Mouse (Mus musculus) CH12.LX (cell line): ENCODE data around the gene Tacc3. TPM values are rescaled to one million over a fixed set of nuclear protein-coding genes. Genes with fewer than 3 reads are reported as not detected.
A peak's percentile ranks its signal among the peaks of the same experiment; 100 is the strongest.

Experiments
- DNase-seq: peaks from one replicate; pipeline ENCODE4 v3.0.0-alpha.2; 2013; ENCODE audit errors: extremely low read depth
- H3K27ac ChIP-seq: 2 replicates; pipeline ENCODE4 v1.5.1; 2012; ENCODE audit warnings: low read depth, mild to moderate bottlenecking, control low read depth, moderate library complexity; ENCODE audit not compliant: insufficient read depth
- H3K27me3 ChIP-seq: replicated peaks from 2 replicates; pipeline ENCODE3; 2012; ENCODE audit warnings: inconsistent platforms
- H3K36me3 ChIP-seq, 2 experiments: replicated peaks in 1 of 2; 2 replicates each; pipeline versions ENCODE3 to v1.6.1; 2012; ENCODE audit warnings: inconsistent platforms in 1 of 2, low read length in 1 of 2, mild to moderate bottlenecking in 1 of 2, mixed read lengths in 1 of 2, moderate library complexity in 1 of 2; ENCODE audit not compliant: control insufficient read depth in 1 of 2, insufficient read depth in 1 of 2
- H3K4me1 ChIP-seq, 2 experiments: 2 replicates each; pipeline ENCODE4 v1.6.1; 2012; ENCODE audit warnings: inconsistent platforms in 1 of 2, moderate library complexity in 1 of 2; ENCODE audit not compliant: insufficient read depth in 2 of 2, control insufficient read depth in 1 of 2
- H3K4me2 ChIP-seq: 2 replicates; pipeline ENCODE4 v1.6.1; 2012; ENCODE audit warnings: low read depth, mild to moderate bottlenecking, control low read depth; ENCODE audit not compliant: poor library complexity, insufficient read depth, severe bottlenecking
- H3K4me3 ChIP-seq, 3 experiments: fragments of 150-350 bp in 1 of 3; sonication (generic) in 1 of 3; replicated peaks in 1 of 3; 2 replicates each; pipeline versions ENCODE3 to v1.5.1; 2011 to 2012; ENCODE audit warnings: low read depth in 2 of 3, low read length in 2 of 3, mild to moderate bottlenecking in 2 of 3, moderate library complexity in 2 of 3, control low read depth in 1 of 3, improper control_type of control experiment in 1 of 3, inconsistent platforms in 1 of 3, mixed read lengths in 1 of 3; ENCODE audit not compliant: poor library complexity in 1 of 3
- H3K79me2 ChIP-seq: replicated peaks from 2 replicates; pipeline ENCODE4 v1.6.1; 2012; ENCODE audit warnings: mild to moderate bottlenecking, moderate library complexity; ENCODE audit not compliant: control insufficient read depth, poor library complexity, insufficient read depth, severe bottlenecking; ENCODE audit errors: extremely low read depth
- H3K9ac ChIP-seq: 2 replicates; pipeline ENCODE4 v1.6.1; 2012; ENCODE audit warnings: low read depth, mild to moderate bottlenecking, control low read depth, moderate library complexity; ENCODE audit not compliant: insufficient read depth
- H3K9me3 ChIP-seq: replicated peaks from 2 replicates; pipeline ENCODE3; 2012; ENCODE audit warnings: low read length, inconsistent platforms, mixed read lengths
- BHLHE40 ChIP-seq: IDR thresholded peaks from 2 replicates; pipeline ENCODE4 v1.6.1; 2011; ENCODE audit warnings: mild to moderate bottlenecking, low read depth, low read length, improper control_type of control experiment
- CHD1 ChIP-seq: IDR thresholded peaks from 2 replicates; pipeline ENCODE4 v1.6.1; 2012; ENCODE audit warnings: low read depth, low read length, improper control_type of control experiment, inconsistent platforms
- ETS1 ChIP-seq: conservative IDR thresholded peaks from 2 replicates; pipeline ENCODE4 v1.6.1; 2012; ENCODE audit warnings: low read depth, mild to moderate bottlenecking, inconsistent platforms, low read length, improper control_type of control experiment, moderate library complexity
- HCFC1 ChIP-seq: IDR thresholded peaks from 2 replicates; pipeline ENCODE4 v1.6.1; 2012; ENCODE audit warnings: low read depth, mild to moderate bottlenecking, inconsistent platforms, low read length, improper control_type of control experiment
- IRF4 ChIP-seq: IDR thresholded peaks from 2 replicates; pipeline ENCODE4 v1.6.1; 2014; ENCODE audit warnings: low read depth, mild to moderate bottlenecking, inconsistent platforms, low read length, improper control_type of control experiment
- JUN ChIP-seq: IDR thresholded peaks from 2 replicates; pipeline ENCODE4 v1.6.1; 2011; ENCODE audit warnings: low read depth, mild to moderate bottlenecking, low read length, improper control_type of control experiment, moderate library complexity; ENCODE audit not compliant: insufficient read depth
- JUND ChIP-seq: conservative IDR thresholded peaks from 2 replicates; pipeline ENCODE4 v1.6.1; 2011; ENCODE audit warnings: low read depth, low read length, improper control_type of control experiment
- KAT2A ChIP-seq: IDR thresholded peaks from 2 replicates; pipeline ENCODE4 v1.6.1; 2012; ENCODE audit warnings: low read length, improper control_type of control experiment, inconsistent platforms; ENCODE audit not compliant: insufficient replicate concordance
- MAFK ChIP-seq: IDR thresholded peaks from 2 replicates; pipeline ENCODE4 v1.6.1; 2011; ENCODE audit warnings: low read length, improper control_type of control experiment; ENCODE audit not compliant: insufficient replicate concordance
- MAX ChIP-seq: IDR thresholded peaks from 2 replicates; pipeline ENCODE4 v1.6.1; 2011; ENCODE audit warnings: low read length, improper control_type of control experiment
- MAZ ChIP-seq: IDR thresholded peaks from 2 replicates; pipeline ENCODE4 v1.6.1; 2012; ENCODE audit warnings: low read depth, mild to moderate bottlenecking, inconsistent platforms, low read length, improper control_type of control experiment, moderate library complexity
- MEF2A ChIP-seq: IDR thresholded peaks from 2 replicates; pipeline ENCODE4 v1.6.1; 2014; ENCODE audit warnings: low read depth, mild to moderate bottlenecking, inconsistent platforms, low read length, improper control_type of control experiment, borderline replicate concordance
- MYC ChIP-seq: IDR thresholded peaks from 2 replicates; pipeline ENCODE4 v1.6.1; 2011; ENCODE audit warnings: low read depth, mild to moderate bottlenecking, improper control_type of control experiment, low read length
- NRF1 ChIP-seq: IDR thresholded peaks from 2 replicates; pipeline ENCODE4 v1.6.1; 2014; ENCODE audit warnings: low read depth, mild to moderate bottlenecking, inconsistent platforms, low read length, improper control_type of control experiment, moderate library complexity
- PAX5 ChIP-seq: IDR thresholded peaks from 2 replicates; pipeline ENCODE4 v1.6.1; 2012; ENCODE audit warnings: low read length, inconsistent platforms, mixed read lengths
- POLR2A ChIP-seq: IDR thresholded peaks from 2 replicates; pipeline ENCODE4 v1.6.1; 2011; ENCODE audit warnings: low read depth, mild to moderate bottlenecking, improper control_type of control experiment, low read length
- SIN3A ChIP-seq: IDR thresholded peaks from 2 replicates; pipeline ENCODE4 v1.6.1; 2012; ENCODE audit warnings: low read length, improper control_type of control experiment, inconsistent platforms
- SMC3 ChIP-seq: IDR thresholded peaks from 2 replicates; pipeline ENCODE4 v1.6.1; 2011; ENCODE audit warnings: low read depth, low read length, improper control_type of control experiment
- TBP ChIP-seq: conservative IDR thresholded peaks from 2 replicates; pipeline ENCODE4 v1.6.1; 2011; ENCODE audit warnings: low read depth, low read length, improper control_type of control experiment
- TCF12 ChIP-seq: IDR thresholded peaks from 2 replicates; pipeline ENCODE4 v1.6.1; 2014; ENCODE audit warnings: low read depth, mild to moderate bottlenecking, inconsistent platforms, low read length, improper control_type of control experiment
- USF1 ChIP-seq: IDR thresholded peaks from 2 replicates; pipeline ENCODE4 v1.6.1; 2014; ENCODE audit warnings: low read depth, mild to moderate bottlenecking, inconsistent platforms, low read length, improper control_type of control experiment
- ZC3H11A ChIP-seq: IDR thresholded peaks from 2 replicates; pipeline ENCODE4 v1.6.1; 2012; ENCODE audit warnings: low read depth, mild to moderate bottlenecking, inconsistent platforms, low read length, improper control_type of control experiment
- ZKSCAN1 ChIP-seq: IDR thresholded peaks from 2 replicates; pipeline ENCODE4 v1.6.1; 2012; ENCODE audit warnings: low read depth, inconsistent platforms, low read length, improper control_type of control experiment, borderline replicate concordance
- ZMIZ1 ChIP-seq: IDR thresholded peaks from 2 replicates; pipeline ENCODE4 v1.6.1; 2012; ENCODE audit warnings: low read depth, mild to moderate bottlenecking, inconsistent platforms, low read length, improper control_type of control experiment
- ZNF384 ChIP-seq: IDR thresholded peaks from 2 replicates; pipeline ENCODE4 v1.6.1; 2012; ENCODE audit warnings: low read depth, low read length, improper control_type of control experiment, inconsistent platforms
- dilution Hi-C: fragments of 300-500 bp; cut with MboI; formaldehyde crosslinking; loops from 2 replicates; pipeline ENCODE4 v1.14.3; 2020; ENCODE audit warnings: low sequenced_read_pairs; ENCODE audit not compliant: extremely low pct_unique_long_range_greater_than_20kb, extremely low pct_ligation_motif_present
- in situ Hi-C: fragments of 300-500 bp; cut with MboI; formaldehyde crosslinking; loops from 3 replicates; pipeline ENCODE4 v1.14.3; 2019; ENCODE audit warnings: low sequenced_read_pairs, low pct_ligation_motif_present, low pct_unique_long_range_greater_than_20kb, mixed read lengths
- polyA plus RNA-seq: library from polyadenylated mRNA; unstranded; fragments of >175 nt; gene quantifications from 2 replicates; pipeline ENCODE4 v1.2.1, GENCODE M21; 2012; ENCODE audit warnings: low read depth; ENCODE audit not compliant: insufficient read length
- total RNA-seq, 2 experiments: library from RNA; depleted of rRNA; stranded (reverse); fragments of 300-350 nt in 1 of 2; fragments of >200 nt in 1 of 2; gene quantifications; 2 replicates each; pipeline ENCODE4 v1.2.3; 2012 to 2014

Gene Tacc3
- total and polyA plus RNA-seq, 3 experiments = 89.4 to 186 (median 160) TPM

DNA sequence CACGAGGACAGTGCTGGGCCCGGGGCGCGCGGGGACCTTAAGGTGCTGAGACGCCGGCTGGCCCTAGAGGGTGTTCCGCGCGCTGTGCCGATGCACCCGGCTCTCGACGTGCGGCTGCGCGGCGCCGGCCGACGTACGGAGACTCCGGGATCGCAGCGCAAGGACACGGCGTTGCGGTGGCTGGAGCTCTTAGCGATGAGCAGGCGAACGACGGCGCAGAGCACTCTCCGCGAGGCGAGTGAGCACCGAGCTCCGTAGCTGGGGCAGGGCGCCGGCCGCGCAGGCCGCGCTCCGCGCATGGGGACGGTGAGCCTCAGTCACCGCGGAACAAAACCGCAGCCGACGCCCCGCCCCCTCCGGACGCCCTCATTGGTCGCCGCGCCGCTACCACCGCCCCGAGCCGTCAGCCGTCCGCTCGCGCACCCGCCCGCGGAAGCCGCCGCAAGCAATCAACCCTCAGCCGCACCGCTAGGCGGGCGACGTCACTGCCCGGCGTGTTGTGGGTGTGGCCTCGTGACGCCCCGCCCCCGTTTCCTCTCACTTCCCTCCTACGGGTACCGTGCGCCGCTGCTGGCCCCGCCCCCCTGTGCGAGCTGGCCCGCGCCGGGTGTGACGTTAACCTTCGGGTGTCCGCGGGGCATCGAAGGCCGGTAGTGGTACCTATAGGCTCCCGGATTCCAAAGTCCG, 28.5 kb upstream of the Tacc3 start, which contains the start of the genes Fam53a and Gm9903 (continued):
- 0 out of 2 replicates have a peak, but pooled peaks have one; percentile 17 for TF ChIP-seq ETS1
- peak; percentile 58 for TF ChIP-seq HCFC1
- no peak for TF ChIP-seq ZNF384
- no peak for TF ChIP-seq JUND
- no peak for TF ChIP-seq MAFK
- TF ChIP-seq USF1 = peak; percentile 61
- peak; percentile 66; the same call in 1 of the 2 replicates for TF ChIP-seq TBP
- TF ChIP-seq MAX = 0 out of 2 replicates have a peak, but pooled peaks have one; percentile 59
- TF ChIP-seq NRF1 = peak; percentile 78
- peak; percentile 49; the same call in 1 of the 2 replicates for TF ChIP-seq MYC
- TF ChIP-seq MAZ = peak; percentile 80
- no peak; the same call in 1 of the 2 replicates for TF ChIP-seq ZKSCAN1
- TF ChIP-seq KAT2A = 0 out of 2 replicates have a peak, but pooled peaks have one; percentile 44

DNA sequence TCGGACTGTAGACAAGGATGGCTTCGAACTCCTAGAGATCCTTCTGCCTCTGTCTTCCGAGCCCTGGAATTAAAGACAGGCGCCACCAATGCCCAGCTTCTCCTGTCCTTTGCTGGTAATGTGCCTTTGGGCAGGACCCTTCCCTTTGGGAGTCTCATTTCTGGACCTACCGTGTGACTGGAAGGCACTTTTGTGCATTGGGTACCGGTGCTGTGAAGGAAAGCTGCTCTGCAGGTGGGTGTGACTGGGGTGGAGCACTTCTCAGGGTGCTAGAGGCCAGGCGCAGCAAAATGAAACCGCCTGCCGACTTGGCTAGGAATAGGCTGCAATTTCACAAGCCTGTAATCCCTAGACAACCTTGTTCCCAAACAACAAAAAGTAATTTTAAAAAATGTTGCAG, 27.9 kb upstream of the Tacc3 start:
- peak; percentile 41 for DNase-seq
- H3K9me3 ChIP-seq = no peaks in the 10 kb centered on the region
- dilution Hi-C loops = no loop called here

DNA sequence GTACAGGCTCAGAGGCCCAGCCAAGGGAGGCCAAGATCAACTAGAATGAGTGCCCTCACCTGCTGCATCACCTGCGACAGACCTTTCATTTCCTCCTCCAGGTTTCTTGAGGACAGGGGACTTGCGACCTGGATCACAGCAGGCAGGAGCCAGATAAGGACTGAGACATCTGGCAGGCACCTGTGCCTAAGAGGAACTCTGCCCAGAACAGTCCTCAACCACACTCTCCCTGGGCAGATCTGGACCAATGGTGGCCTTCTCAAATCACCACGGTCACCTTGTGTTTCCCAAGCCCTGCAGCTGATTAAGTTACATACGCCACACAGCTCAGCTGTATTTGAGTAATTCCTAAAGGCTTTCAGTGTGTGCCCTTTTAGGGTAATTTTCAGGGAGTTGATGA, 27.3 kb upstream of the Tacc3 start:
- Histone ChIP-seq H3K9ac (peak overlapping the region; percentile 62; the same call in 1 of the 2 replicates), H3K4me3 (peak overlapping the region in 2 of 3 experiments; percentile 82 to 85), H3K79me2 (peaks cover 6% of the 10 kb centered on the region), H3K27me3 (no peaks in the 10 kb centered on the region), H3K27ac (no peak overlapping the region), H3K4me2 (peak overlapping the region; percentile 60), H3K4me1 (peaks cover 0 to 33% of the 10 kb centered on the region in 2 experiments; a peak in 2 of 4 replicates), H3K36me3 (peaks cover 0 to 21% of the 10 kb centered on the region in 2 experiments), H3K9me3 (no peaks in the 10 kb centered on the region)
- DNase-seq = no peak
- in situ Hi-C loops (no loop called here), dilution Hi-C loops (no loop called here)
- TF ChIP-seq JUN = no peak
- TF ChIP-seq MAFK = no peak
- no peak for TF ChIP-seq IRF4
- no peak for TF ChIP-seq POLR2A
- TF ChIP-seq ZNF384 = no peak
- TF ChIP-seq ZC3H11A = no peak
- TF ChIP-seq MEF2A = no peak
- TF ChIP-seq PAX5 = no peak
- TF ChIP-seq ZMIZ1 = no peak
- TF ChIP-seq BHLHE40 = no peak
- TF ChIP-seq ETS1 = no peak
- TF ChIP-seq CHD1 = no peak
- no peak for TF ChIP-seq TBP
- no peak for TF ChIP-seq JUND
- TF ChIP-seq MAZ = no peak

More for the DNA sequence above, 27.9 kb upstream of the Tacc3 start:
- Histone ChIP-seq H3K4me3 (peak overlapping the region; percentile 71 to 85 (median 82)), H3K9ac (peak overlapping the region; percentile 62; the same call in 1 of the 2 replicates), H3K79me2 (peaks cover 6% of the 10 kb centered on the region), H3K4me1 (peaks cover under 1 to 38% of the 10 kb centered on the region in 2 experiments; a peak in 3 of 4 replicates), H3K27ac (no peak overlapping the region), H3K27me3 (no peaks in the 10 kb centered on the region), H3K36me3 (peaks cover 0 to 22% of the 10 kb centered on the region in 2 experiments), H3K4me2 (peak overlapping the region; percentile 60)
- TF ChIP-seq SIN3A (peak; percentile 55; the same call in 1 of the 2 replicates), SMC3 (no peak), TCF12 (no peak)
- in situ Hi-C loops = no loop called here
